Mouse (Mus musculus) B cell, adult 2 months (primary cell): ENCODE results near the gene Pde10a.

ENCODE experiments used
- DNase-seq, 2 experiments: peaks; one replicate each; pipeline ENCODE4 v3.0.0; 2022

Pde10a gene

DNA sequence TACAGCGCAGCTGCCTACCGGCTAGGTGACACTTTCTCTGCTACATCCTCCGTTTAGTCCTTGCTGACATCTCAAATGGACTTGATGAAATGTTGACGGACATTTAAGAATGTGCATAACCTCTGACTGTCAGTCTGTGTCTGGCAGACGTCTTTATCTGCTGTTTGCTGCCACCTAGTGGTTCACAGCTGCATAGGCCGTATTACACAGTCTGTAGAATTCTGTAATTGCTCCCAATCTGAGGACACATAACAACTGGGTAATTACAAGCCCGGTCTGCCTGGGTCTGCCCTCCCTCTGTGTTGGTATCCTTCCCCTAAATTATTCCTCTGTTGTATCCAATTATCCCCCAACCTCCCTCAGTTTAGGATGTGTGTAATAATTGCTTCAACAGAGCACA, 72.6 kb downstream of the Pde10a start:
- DNase-seq: peak; percentile 57 to 59

DNA sequence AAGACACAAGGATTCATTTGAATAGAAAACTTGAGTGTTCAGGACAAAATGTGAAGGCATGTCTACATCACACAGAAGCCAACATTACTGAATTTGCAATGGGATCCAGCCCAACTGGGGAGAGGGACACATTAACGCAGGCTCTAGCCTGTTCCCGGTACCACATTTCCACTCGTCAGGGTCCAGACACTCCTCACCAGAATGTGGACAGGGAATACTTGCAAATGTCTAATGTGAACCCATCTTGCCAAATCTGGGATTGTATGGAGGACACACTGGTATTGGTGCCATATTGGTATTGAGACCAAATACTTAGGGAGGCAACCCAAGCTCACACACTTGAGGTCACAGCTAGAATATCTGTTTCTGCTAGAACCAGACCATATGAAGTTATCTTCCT, 77.8 kb downstream of the Pde10a start:
- DNase-seq: no peak

DNA sequence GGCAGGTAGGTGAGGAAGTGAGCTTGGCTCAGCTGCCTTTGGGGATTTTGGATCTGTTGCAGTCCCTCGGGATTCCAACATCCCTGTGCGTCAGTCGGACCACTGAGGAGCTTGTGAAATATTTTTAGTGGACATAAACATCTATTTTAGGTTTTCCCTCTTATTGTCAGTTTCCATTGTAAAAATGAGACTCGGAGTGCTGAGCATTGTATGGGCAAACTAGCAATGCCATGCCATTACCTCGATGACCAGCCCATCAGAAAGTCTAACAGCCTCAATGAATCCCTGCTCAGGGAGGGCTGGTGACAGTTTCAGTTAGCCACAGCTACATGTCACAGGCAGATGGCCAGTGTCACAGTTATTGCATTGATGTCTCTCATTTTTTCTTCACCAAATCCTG, 80.7 kb downstream of the Pde10a start:
- no peak for DNase-seq

DNA sequence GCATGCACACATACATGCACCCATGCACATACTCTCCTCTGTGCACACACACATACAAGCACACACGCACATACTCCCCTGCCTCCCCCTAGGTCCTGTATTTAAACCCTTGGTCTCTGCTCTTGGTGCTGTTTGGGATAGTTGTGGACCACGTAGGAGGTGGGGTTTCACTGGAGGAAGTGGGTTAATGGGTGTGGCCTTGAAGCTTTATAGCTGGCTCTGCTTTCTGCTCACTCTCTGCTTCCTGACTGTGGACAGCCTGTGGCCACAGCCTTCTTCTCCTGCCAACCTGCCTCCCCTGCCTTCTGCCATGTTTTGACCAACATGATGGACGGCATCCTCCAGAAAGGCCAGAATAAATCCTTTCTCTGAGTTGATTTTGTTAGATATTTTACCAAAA, 81.5 kb downstream of the Pde10a start:
- no peak for DNase-seq

DNA sequence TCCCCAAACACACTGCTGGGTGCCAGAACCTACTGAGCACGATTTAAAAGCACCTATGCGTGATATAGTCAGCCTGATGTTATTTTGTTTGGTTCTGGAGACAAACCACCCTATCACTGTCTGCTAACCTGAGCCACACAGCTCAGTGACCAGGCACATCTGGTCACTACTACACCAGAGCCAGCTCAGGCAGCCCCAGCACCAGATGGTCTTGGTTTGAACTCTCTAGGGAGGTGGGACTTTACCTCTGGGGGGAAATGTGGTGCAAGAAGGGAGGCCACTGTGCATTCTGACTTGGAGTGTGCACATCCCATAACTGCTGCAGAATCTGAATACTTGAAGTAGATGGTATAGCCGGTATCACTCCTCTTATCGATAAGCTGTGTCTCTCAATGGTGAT, 86.7 kb downstream of the Pde10a start:
- DNase-seq: no peak

DNA sequence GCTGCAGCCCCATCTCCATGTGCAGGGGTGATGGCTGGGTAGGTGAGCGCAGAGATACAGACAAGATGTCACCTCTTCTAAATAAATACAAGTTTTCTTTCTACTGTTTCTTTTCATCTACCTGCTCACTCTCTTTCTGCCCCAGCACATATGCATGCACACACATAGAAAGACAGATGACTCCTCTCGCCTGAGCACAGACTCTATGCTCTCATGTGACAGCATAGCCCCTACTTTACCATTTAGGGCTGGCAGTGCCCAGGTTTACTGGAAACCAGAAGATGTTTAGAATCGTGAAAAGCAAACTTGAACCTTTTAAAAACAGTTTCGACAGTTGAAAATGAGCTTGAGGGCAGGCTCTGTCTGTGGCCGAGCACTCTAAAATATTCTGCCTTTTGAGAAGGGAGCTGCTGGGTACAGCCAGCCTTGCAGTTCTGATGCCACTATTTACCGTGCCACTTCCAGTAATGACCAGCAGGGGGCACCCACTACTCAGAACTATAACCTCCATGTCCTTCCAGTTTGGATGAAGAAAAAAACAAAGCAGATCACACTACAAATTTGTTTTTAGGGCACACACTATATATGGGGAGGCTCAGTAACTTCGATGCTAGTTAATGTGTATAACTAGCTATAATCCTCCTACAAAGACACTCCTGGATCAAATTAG, 88.8 kb downstream of the Pde10a start:
- DNase-seq: peak; percentile 75 to 77

DNA sequence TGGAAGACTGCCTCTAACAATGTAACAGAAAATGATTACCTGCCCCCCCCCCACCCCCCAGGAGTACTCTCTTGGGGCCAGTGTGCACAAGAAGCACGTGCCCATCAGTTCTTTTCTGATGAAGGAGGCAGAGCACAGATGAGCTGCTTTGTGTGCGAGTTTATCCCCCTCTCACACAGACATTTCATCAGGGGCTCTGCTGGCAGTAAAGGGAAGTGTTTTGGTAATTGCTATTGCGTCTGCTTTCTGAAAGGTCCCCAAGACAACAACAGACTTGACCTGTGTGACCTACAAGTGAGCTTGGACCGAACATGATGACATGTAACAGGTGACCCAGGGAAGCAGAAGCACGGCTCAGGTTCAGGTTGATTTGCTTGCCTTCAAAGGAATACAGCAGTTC, 95.2 kb downstream of the Pde10a start:
- DNase-seq: no peak

DNA sequence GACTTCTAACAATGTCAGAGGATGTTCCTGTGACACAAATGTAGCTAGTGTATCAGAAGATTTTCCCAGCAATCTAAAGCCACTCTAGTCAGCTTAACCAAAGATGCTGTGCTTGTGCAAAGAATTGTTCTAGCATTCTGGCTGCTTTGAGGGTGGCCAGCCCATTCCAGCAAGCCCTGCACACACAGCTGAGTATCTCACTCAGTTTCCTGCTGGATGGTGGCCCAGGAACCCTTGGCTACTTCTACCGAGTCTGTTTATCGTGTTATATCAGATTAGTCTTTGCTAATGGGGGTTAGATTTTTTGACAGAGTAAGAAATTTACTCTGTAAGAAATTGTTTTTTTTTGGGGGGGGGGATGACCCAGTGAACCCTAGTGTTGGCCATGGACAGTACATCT, 95.9 kb downstream of the Pde10a start:
- no peak for DNase-seq

DNA sequence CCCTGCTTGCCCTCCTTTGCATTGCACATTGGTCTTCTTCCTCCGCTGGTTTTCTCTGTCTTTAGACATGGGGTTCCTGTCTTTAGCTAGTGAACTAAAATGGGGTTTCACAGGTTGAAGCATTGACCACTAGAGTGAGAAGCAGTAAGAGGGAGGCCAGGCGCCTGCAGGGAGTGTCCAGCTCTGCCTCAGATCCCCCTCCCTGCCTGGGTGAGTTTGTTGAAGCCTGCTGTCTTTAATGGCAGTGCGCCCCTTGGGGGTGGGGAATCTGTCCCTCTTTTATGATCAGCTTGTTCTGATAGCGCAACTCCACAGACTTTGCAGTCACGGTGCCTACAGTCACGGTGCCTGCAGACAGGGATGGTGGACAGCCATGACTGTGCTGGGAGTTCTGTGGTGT, 96.7 kb downstream of the Pde10a start:
- DNase-seq: no peak

DNA sequence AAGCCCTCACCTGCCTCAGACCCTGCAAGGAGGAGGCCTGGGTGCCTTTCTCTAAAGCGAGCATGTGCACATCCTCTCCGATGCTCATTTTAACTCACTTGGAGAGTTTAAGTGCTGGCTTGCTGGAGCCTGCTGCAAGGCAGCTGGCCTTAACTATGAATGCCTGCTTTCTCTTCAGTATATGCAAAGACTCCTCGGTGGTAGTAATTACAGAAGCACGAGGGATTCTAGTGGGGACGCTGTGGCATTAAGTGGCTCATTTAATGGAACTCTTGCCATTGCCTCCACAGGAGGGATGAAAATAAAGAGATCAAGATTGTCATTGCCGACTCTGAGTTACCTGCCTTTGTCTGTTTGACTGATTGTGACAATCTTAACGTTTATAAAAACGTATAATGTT, 101.2 kb downstream of the Pde10a start:
- DNase-seq: no peak

DNA sequence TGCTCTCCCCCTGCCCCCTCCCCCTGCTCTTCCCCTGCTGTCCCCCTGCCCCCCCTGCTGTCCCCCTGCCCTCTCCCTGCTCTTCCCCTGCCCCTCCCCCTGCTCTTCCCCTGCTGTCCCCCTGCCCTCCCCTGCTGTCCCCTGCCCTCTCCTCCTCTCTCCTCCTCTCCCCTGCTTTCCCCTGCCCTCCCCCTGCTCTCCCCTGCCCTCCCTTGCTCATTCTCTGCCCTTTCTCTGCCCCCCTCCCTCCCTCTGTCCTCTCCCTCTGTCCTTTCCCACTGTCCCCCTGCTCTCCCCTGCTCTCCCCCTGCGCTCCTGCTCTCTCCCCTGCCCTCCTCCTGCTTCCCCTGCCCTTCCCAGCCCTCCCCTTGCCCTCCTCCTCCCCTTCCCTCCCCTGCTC, 106.5 kb downstream of the Pde10a start:
- no peak for DNase-seq

DNA sequence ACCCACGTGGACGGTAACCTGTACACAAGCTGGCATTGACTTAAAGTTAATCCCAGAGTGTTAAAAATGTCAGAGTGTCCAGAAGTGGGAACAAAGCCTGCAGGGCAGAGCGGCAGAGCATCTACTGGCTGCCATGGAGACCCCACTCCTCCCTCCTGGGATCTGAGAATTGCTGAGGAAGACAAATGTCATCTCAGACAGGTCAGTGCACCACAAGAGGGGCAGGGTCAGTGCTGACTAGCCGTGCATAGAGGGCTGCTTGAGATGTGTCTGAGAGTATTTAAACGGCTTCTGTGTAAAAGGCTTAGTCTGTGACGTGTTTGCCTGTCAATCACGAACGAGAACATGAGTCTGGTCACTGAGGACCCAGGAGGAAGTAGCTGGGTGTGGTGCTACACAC, 108.4 kb downstream of the Pde10a start:
- no peak for DNase-seq

DNA sequence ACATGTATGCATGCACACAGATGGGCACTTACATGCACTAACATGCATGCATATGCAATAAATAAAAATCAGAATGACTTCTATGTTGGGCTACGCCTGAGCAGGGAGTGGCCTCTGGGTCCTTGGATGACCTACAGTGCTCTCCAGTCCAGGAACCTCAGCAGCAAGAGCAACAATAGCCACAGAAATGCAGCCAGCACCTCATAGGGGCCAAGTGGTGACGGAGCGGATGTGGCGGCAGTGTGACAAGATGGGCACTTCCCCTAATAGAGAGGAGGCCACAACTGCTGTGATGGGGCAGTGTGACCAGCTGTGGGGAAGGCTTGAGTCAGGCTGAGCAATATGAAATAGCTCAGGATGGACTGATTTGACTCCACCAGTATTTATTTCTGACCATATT, 109.3 kb downstream of the Pde10a start:
- DNase-seq: no peak

DNA sequence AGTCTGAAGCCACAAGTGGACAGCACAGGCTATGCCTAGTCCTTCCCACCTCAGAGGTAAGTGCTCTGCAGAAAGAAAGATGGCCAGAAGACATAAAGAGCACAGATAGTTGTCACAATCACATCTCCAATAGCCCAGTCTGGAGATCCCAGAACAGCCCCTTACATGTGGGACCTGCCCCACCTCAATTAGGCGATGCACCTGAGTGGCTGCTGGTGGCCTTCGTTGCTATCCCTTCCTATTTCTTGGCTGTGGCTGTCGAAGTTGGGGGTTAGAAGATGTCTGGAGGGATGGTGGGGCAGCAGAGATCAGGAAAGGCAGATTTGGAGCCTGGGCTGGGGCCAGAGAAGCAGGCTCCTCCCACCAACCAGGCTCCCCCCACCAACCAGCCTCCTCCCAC, 111.1 kb downstream of the Pde10a start:
- no peak for DNase-seq

DNA sequence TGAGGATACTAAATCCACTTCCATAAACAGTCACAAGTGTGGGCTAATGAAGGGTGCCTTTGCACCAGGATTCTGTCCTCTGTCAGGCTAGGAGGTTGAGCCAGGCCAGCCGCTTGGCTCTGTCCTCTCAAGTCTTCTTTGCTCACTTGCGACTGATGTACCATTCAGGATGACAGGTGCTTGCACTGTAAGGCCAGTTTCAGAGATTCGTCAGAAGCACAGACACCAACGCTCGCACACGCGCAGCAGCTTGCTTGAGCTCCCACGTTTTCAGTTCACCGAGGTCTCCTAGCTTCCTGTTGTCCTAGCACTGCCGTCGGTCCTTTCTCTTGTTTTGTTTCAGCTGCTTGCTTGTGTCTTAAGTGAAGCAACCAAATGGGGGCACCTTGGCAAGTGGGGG, 111.5 kb downstream of the Pde10a start:
- no peak for DNase-seq

DNA sequence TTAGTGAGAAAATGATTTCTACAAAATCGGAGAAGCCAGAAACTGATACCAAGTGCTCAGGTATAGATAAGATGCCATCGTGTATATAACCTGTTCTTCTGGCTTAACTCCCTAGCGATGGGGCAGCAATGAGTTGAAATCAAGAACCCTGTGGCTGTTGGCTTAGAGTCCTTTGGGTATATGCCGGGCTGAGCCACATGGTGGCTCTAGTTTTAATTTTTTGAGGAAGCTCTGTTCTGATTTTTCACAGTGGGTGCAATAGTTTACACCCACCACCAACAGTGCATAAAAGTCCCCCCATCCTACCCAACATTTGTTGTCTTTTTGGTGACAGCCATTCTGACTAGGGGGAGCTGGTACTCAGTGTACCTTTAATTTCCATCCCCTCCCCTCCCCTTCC, 112.0 kb downstream of the Pde10a start:
- DNase-seq: no peak

DNA sequence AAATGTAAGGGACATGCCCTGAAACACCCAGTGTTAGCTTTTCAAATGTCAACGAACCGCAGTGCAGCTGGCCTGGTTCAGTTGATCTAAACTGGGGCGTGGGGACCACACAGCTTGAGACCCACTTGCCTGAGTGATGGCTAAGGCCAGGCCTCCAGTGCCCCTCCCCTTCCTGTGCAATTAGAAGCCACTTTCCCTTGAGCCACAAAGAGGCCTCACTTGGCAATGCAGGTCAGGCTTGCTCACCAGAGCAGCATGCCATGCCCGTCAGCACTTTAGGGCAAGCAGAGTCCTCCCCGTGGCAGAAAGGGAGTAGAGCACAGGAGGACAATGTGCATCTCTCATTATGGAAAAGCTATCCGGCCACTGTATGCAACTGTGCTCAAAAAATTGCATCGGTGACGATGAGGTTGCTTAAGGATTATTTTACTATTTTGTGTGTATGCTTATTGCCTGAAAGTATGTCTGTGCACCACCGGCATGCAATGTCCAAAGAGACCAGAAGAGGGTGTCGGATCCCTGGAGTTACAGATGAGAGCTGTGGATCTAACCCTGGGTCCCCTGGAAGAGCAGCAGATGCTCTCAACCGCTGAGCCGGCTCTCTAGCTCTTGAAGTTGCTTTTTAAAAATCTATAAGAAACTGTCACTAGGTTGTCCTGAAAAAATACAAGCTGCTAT, 114.7 kb downstream of the Pde10a start:
- DNase-seq: no peak

DNA sequence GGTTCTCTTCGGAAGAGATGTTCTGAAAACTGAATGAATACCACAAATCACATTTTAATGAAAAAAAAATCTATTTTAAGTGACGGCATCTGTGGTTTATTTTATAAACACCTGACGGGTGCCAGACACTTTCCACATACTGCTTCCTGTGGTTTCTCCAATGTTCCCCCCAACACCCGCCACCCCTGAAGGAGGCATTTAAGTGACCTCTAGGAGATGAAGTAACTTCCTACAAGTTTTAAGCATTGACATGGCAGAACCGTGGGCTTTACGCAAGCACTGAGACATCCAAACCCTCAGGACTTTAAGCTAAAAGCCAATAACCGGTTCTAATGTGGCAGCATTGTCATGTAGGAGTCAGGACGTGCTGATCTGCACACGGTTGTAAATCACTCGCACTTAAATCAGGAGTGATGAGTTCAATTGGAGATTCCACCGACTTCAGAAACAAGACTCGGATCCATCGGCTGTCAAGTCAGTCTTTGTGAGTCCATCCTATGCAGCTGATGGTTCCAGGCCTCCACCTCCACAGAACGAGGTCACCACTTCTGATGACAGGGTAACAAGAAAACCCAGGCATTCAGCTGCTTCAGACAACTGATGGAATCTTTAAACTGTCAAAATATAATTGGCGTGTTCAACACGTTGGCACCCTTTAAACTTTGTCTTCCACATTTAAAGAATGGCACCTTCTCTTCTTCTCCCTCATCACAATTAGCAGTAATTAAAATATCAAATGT, 115.7 kb downstream of the Pde10a start:
- no peak for DNase-seq

DNA sequence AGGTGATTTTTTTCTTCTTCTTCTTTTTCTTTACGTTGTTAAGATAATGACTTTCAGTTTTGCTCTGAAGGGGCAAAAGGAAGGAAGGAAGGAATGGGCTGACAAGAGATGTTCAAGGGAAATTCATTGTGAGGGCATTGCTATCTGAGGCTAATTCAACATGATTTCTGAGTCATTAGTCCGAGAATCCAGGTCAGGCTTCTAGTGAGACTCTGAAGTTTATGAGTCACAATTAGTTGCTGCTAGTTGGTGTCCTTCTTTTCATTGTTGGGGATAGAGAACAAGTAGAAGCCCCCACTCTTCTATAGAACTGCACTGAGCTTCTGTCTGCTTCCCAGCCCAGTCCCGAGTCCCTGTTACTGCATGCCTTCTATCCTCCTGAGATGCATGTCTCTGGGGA, 116.3 kb downstream of the Pde10a start:
- no peak for DNase-seq

DNA sequence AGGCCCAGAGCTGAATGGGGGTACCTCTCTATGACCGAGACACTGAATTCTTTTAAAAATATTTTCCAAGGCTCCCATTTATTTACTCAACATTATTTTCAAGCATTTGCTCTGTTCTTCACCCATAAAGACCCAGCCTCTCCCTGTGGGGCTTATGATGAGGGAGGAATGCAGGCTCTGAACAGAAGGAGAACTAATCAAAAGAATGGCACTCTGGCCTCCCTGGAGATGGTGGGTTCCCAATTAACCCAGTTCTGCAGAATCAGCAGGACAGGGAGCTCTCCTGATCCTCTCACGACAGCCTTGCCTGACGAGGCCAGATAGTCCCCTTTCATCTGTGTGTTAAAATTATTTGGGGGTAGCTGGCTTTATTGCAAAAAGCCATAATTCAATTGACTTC, 117.2 kb downstream of the Pde10a start:
- no peak for DNase-seq

DNA sequence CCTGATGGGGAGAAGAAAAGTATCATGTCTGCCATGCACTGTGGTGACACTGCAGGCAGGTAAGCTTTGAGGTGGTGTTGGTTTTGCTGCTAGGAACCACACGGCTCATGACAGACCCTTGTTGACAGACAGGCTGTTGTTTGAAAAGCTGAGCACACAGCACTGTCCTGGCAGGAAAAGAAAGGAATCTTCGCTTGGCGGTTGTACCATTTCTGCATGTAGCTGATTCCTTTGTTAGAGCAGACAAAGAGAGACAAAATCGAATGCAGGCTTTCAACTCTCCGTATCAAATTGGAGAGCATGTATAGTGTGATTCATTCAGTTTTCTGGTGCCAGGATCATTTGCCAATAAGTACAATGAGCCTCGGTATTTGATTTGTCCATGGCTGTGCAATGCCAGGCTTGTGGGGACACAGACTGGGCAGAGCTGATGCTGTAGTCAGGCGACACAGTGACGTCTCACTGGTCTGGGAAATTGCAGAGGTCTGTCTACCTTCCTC, 122.2 kb downstream of the Pde10a start:
- no peak for DNase-seq

DNA sequence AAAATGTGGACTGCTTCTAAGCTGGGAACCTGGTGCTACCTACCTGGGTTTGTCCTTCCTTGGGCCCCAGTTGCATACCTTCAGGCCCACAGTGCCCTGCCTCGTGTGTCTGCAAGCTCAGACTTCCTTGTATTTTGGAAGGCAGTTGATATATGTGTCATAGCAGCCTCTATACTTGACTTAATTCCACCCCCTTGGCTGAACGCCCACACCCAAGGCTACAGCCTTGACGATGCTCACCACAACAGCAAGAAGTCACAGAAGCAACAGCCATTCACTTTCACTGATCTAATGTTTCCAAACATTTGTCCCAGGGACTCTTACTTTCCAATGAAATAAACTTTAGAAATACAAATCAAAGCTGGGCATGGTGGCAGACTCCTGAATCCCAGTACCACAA, 123.1 kb downstream of the Pde10a start:
- DNase-seq: no peak

DNA sequence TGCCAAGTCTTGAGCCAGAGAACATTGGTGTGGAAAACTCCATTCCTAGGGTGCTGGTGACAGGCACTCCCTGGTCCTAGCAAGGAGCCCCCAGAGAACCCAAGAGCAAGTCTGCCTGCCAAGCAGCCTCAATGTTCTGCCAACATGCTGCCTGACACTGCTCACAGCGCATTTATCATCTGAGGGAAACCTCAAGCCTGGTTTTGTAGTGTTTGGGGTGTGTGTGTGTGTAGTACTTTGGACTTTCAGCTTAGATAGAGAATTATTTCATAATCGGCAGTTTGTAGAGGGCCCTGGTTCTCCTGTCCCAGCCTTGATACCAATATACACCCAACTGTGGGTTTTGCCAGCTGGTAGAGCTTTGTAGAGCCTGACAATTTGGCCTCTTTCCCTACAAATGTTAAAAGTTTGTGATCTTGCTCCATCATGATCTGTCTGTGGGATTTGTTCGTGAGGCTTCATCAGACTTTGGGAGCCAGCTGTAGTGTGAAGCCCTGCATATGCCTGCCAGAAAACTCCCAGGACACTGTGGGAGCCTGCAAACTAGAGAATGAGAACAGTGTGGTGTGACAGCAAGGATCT, 127.6 kb downstream of the Pde10a start:
- no peak for DNase-seq

DNA sequence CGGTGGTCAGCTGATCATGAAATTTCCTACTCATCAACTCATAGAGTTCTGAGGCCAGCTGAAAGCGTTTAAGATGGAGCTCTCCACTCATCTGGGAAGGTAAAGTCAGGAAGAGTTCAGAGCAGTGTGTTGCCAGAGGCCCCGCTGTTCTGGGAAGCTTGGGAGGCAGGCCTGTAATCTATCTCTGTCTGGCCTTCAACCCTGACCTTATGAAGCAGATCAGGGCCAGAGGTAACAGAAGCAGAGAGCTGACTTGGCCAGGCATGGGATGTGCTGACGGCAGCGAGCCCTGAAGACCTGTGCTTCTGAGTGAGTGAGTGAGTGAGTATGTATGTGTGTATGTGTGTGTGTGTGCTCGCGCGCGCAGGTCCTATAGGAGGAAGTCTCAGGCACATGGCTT, 132.5 kb downstream of the Pde10a start:
- no peak for DNase-seq
